Mouse (Mus musculus): ENCODE measurements around the gene H2al1b. TPM values are rescaled to one million over a fixed set of nuclear protein-coding genes. Genes with fewer than 3 reads are reported as not detected.
"Not testable (repeated sequence)": the region's sequence is repeated elsewhere in the genome, so short reads cannot be mapped to it uniquely, and the experiment has no call there.

Gene H2al1b
- polyA plus RNA-seq, 1 experiment from 2014 or later = not detected

DNA sequence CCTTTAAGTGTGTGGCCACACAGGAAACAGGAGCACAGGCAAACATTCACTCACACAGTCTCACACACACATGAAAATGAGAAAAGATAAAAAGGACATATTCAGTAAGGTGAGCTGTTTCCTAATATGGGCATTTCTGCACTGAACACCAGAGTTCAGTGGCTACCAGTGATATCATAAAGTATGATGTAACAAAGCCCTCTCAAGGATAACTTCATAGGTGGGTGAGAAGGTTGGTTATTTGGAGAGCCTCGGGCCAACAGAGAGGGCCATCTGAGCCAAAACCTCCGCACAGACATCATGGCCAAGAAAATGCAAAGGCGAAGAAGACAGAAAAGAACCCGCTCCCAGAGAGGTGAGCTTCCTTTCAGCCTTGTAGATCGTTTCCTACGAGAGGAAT, 19.0 kb downstream of the H2al1b start, which contains the start of gene H2al1h:
H2al1h (plus strand) TSS at position 301 of the 400 bp plus-strand sequence.
- ATAC-seq; H3K4me3 ChIP-seq (replicated peaks; ENCODE audit: low read length); H3K9me3 ChIP-seq (ENCODE audit: control insufficient read depth, low read length); H3K9ac ChIP-seq (replicated peaks; ENCODE audit: low read depth, low read length); H3K27ac ChIP-seq (ENCODE audit: low read length); H3K27me3 ChIP-seq (replicated peaks; ENCODE audit: control insufficient read depth, insufficient read depth, low read length); H3K36me3 ChIP-seq (ENCODE audit: control insufficient read depth, insufficient read depth); H3K4me1 ChIP-seq (replicated peaks; ENCODE audit: control insufficient read depth, insufficient read depth, low read length); H3K4me2 ChIP-seq (ENCODE audit: low read length): not testable (repeated sequence)
- WGBS = no CpG with 5 or more reads among the region's 6 CpGs

DNA sequence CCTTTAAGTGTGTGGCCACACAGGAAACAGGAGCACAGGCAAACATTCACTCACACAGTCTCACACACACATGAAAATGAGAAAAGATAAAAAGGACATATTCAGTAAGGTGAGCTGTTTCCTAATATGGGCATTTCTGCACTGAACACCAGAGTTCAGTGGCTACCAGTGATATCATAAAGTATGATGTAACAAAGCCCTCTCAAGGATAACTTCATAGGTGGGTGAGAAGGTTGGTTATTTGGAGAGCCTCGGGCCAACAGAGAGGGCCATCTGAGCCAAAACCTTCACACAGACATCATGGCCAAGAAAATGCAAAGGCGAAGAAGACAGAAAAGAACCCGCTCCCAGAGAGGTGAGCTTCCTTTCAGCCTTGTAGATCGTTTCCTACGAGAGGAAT, 22.1 kb downstream of the H2al1b start, which contains the start of gene H2al1i:
H2al1i (plus strand) TSS at position 301 of the 400 bp plus-strand sequence.
- H3K4me3 ChIP-seq (replicated peaks; ENCODE audit: low read length); H3K4me2 ChIP-seq (ENCODE audit: low read length); H3K4me1 ChIP-seq (replicated peaks; ENCODE audit: control insufficient read depth, insufficient read depth, low read length); ATAC-seq; H3K27ac ChIP-seq (ENCODE audit: low read length); H3K27me3 ChIP-seq (replicated peaks; ENCODE audit: control insufficient read depth, insufficient read depth, low read length); H3K9ac ChIP-seq (replicated peaks; ENCODE audit: low read depth, low read length); H3K36me3 ChIP-seq (ENCODE audit: control insufficient read depth, insufficient read depth); H3K9me3 ChIP-seq (ENCODE audit: control insufficient read depth, low read length): not testable (repeated sequence)
- WGBS = 100% methylated on average over 1 of the region's 5 CpGs

DNA sequence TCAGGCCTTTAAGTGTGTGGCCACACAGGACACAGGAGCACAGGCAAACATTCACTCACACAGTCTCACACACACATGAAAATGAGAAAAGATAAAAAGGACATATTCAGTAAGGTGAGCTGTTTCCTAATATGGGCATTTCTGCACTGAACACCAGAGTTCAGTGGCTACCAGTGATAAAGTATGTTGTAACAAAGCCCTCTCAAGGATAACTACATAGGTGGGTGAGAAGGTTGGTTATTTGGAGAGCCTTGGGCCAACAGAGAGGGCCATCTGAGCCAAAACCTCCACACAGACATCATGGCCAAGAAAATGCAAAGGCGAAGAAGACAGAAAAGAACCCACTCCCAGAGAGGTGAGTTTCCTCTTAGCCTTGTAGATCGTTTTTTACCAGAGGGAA, 25.3 kb downstream of the H2al1b start, which contains the start of gene H2al1j:
H2al1j (plus strand) TSS at position 301 of the 400 bp plus-strand sequence.
- not testable (repeated sequence) for H3K36me3 ChIP-seq (ENCODE audit: control insufficient read depth, insufficient read depth); H3K4me2 ChIP-seq (ENCODE audit: low read length); ATAC-seq; H3K4me1 ChIP-seq (replicated peaks; ENCODE audit: control insufficient read depth, insufficient read depth, low read length); H3K4me3 ChIP-seq (replicated peaks; ENCODE audit: low read length); H3K27ac ChIP-seq (ENCODE audit: low read length); H3K27me3 ChIP-seq (replicated peaks; ENCODE audit: control insufficient read depth, insufficient read depth, low read length); H3K9ac ChIP-seq (replicated peaks; ENCODE audit: low read depth, low read length); H3K9me3 ChIP-seq (ENCODE audit: control insufficient read depth, low read length)
- WGBS = 88% methylated on average over 2 of the region's 2 CpGs

DNA sequence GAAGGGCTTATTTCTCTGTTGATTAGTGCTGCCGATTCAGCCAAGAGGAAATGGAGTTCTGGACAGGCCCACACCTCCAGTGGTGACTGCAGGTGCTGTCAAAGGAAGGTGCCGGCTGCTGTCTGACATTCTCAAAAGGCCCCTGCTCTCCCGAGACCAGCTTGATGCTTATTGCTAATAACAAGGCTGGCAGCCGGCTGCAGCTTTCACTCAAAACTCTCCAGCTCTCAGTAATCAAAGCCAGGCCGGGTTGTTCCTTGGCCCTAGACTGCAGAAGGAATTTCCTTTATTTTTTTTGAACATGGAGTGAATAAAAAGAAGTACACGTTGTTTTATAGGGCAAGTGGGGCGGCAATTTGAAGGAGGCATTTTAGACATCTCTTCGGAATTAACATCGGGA, 43.5 kb downstream of the H2al1b start:
- ATAC-seq = peak; percentile 59; the same call in 1 of the 2 replicates
- H3K27ac ChIP-seq (ENCODE audit: low read length) = peak overlapping the region; percentile 20; the same call in 1 of the 2 replicates

DNA sequence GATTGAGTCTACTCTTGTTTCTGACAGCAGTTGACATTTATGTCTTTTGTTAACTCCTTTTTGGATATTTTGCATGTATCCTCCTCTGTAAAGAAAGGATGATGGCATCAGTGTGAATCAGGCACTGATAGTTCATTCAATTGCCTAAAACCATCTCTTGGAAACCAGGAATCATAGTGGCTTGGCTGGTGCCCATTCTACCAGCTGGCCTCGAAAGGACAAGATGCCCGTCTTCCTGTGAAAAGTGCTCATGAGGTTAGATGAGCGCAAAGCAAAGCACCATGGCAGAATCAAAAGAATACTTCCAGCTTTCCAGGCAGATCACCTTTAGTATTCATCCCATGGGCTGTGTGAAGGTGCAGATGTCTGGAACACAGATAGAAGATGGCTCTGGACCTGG, 44.5 kb downstream of the H2al1b start:
- H3K27me3 ChIP-seq (replicated peaks; ENCODE audit: control insufficient read depth, insufficient read depth, low read length) = no peaks in the 10 kb centered on the region
- WGBS = 81% methylated on average over 3 of the region's 3 CpGs
- H3K4me1 ChIP-seq (replicated peaks; ENCODE audit: control insufficient read depth, insufficient read depth, low read length) = peaks cover 4% of the 10 kb centered on the region; the same call in 1 of the 2 replicates
- no peak for ATAC-seq
- no peak overlapping the region for H3K4me3 ChIP-seq (replicated peaks; ENCODE audit: low read length)
- no peak overlapping the region for H3K4me2 ChIP-seq (ENCODE audit: low read length)
- H3K27ac ChIP-seq (ENCODE audit: low read length) = no peak overlapping the region
- H3K36me3 ChIP-seq (ENCODE audit: control insufficient read depth, insufficient read depth) = no peaks in the 10 kb centered on the region
- H3K9me3 ChIP-seq (ENCODE audit: control insufficient read depth, low read length) = no peaks in the 10 kb centered on the region
- H3K9ac ChIP-seq (replicated peaks; ENCODE audit: low read depth, low read length) = no peak overlapping the region

More for the DNA sequence above, 43.5 kb downstream of the H2al1b start:
- H3K36me3 ChIP-seq (ENCODE audit: control insufficient read depth, insufficient read depth) = no peaks in the 10 kb centered on the region
- no peak overlapping the region for H3K4me2 ChIP-seq (ENCODE audit: low read length)
- H3K4me1 ChIP-seq (replicated peaks; ENCODE audit: control insufficient read depth, insufficient read depth, low read length) = peaks cover 4% of the 10 kb centered on the region; the same call in 1 of the 2 replicates
- H3K9ac ChIP-seq (replicated peaks; ENCODE audit: low read depth, low read length) = no peak overlapping the region
- WGBS = 37% methylated on average over 9 of the region's 9 CpGs
- no peak overlapping the region for H3K4me3 ChIP-seq (replicated peaks; ENCODE audit: low read length)
- H3K27me3 ChIP-seq (replicated peaks; ENCODE audit: control insufficient read depth, insufficient read depth, low read length) = no peaks in the 10 kb centered on the region
- no peaks in the 10 kb centered on the region for H3K9me3 ChIP-seq (ENCODE audit: control insufficient read depth, low read length)

Other genes starting within 250 kb of the H2al1b start
- not detected in 2 replicates for gene H2al1a, start 3.2 kb upstream of the H2al1b start, polyA plus RNA-seq (2015; fragmentation: Nextera tagmentation; extraction: Ambion mirVana)
- not detected in 2 replicates for gene H2al1c, start 3.2 kb downstream of the H2al1b start, polyA plus RNA-seq (2015; fragmentation: Nextera tagmentation; extraction: Ambion mirVana)
- not detected in 2 replicates for gene H2al1d, start 6.4 kb downstream of the H2al1b start, polyA plus RNA-seq (2015; fragmentation: Nextera tagmentation; extraction: Ambion mirVana)
- gene H2al1e, start 9.5 kb downstream of the H2al1b start, polyA plus RNA-seq (2015; fragmentation: Nextera tagmentation; extraction: Ambion mirVana) = not detected in 2 replicates
- gene H2al1f, start 12.7 kb downstream of the H2al1b start, polyA plus RNA-seq (2015; fragmentation: Nextera tagmentation; extraction: Ambion mirVana) = not detected in 2 replicates
- not detected in 2 replicates for gene H2al1g, start 15.8 kb downstream of the H2al1b start, polyA plus RNA-seq (2015; fragmentation: Nextera tagmentation; extraction: Ambion mirVana)
- gene H2al1h, start 19.1 kb downstream of the H2al1b start, polyA plus RNA-seq (2015; fragmentation: Nextera tagmentation; extraction: Ambion mirVana) = not detected in 2 replicates
- gene H2al1i, start 22.2 kb downstream of the H2al1b start, polyA plus RNA-seq (2015; fragmentation: Nextera tagmentation; extraction: Ambion mirVana) = not detected in 2 replicates
- gene H2al1j, start 25.4 kb downstream of the H2al1b start, polyA plus RNA-seq (2015; fragmentation: Nextera tagmentation; extraction: Ambion mirVana) = not detected in 2 replicates

All from forebrain, embryonic 16.5 days (tissue).